Mouse (Mus musculus): Measurements from ENCODE around the gene Gm5640. TPM values are rescaled to one million over a fixed set of nuclear protein-coding genes. Genes with fewer than 3 reads are reported as not detected.
"Not testable (repeated sequence)": the region's sequence is repeated elsewhere in the genome, so short reads cannot be mapped to it uniquely, and the experiment has no call there.

Gm5640 gene
- polyA plus RNA-seq (2014; fragmentation: Nextera tagmentation; extraction: Ambion mirVana) = not detected in 2 replicates

- not testable (repeated sequence) for H3K4me2 ChIP-seq (ENCODE audit: low read depth, low read length); ATAC-seq (ENCODE audit: low read depth)
Measured at GRCm38 (mm10) chrX:74645466-74646323, at the start of gene Gm5640. Gm5640 (minus strand) TSS chrX:74645635.

GRCm38 (mm10) chrX:74646393-74646792, 958 bp upstream of the Gm5640 start:
- H3K4me3 ChIP-seq (ENCODE audit: low read depth, low read length); ATAC-seq (ENCODE audit: low read depth); H3K4me2 ChIP-seq (ENCODE audit: low read depth, low read length); DNase-seq (ENCODE audit: low spot score); H3K36me3 ChIP-seq (ENCODE audit: control insufficient read depth, insufficient read depth, low read length); H3K9ac ChIP-seq (ENCODE audit: low read depth, low read length); H3K4me1 ChIP-seq (ENCODE audit: control insufficient read depth, insufficient read depth, low read length); H3K9me3 ChIP-seq (ENCODE audit: control insufficient read depth, low read length); H3K27me3 ChIP-seq (replicated peaks; ENCODE audit: control insufficient read depth, insufficient read depth, low read length); H3K27ac ChIP-seq (replicated peaks; ENCODE audit: low read depth, low read length): not testable (repeated sequence)
- WGBS = no CpG with 5 or more reads among the region's 1 CpGs

More at GRCm38 (mm10) chrX:74645466-74646323, at the start of gene Gm5640:
- H3K27ac ChIP-seq (replicated peaks; ENCODE audit: low read depth, low read length); H3K9ac ChIP-seq (ENCODE audit: low read depth, low read length); H3K4me1 ChIP-seq (ENCODE audit: control insufficient read depth, insufficient read depth, low read length); H3K36me3 ChIP-seq (ENCODE audit: control insufficient read depth, insufficient read depth, low read length); H3K4me3 ChIP-seq (ENCODE audit: low read depth, low read length); DNase-seq (ENCODE audit: low spot score); H3K9me3 ChIP-seq (ENCODE audit: control insufficient read depth, low read length); H3K27me3 ChIP-seq (replicated peaks; ENCODE audit: control insufficient read depth, insufficient read depth, low read length): not testable (repeated sequence)
- 40% methylated on average over 1 of the region's 5 CpGs for WGBS

GRCm38 (mm10) chrX:74592379-74592778, 53.1 kb downstream of the Gm5640 start, which contains the start of gene Olfr1325:
Olfr1325 (plus strand) TSS chrX:74592679.
- no peaks in the 10 kb centered on the region for H3K4me1 ChIP-seq (ENCODE audit: control insufficient read depth, insufficient read depth, low read length)
- no peak within 1 kb of the TSS for H3K4me2 ChIP-seq (ENCODE audit: low read depth, low read length)
- H3K9ac ChIP-seq (ENCODE audit: low read depth, low read length) = no peak within 1 kb of the TSS
- H3K4me3 ChIP-seq (ENCODE audit: low read depth, low read length) = no peak within 1 kb of the TSS
- ATAC-seq (ENCODE audit: low read depth) (no peak), DNase-seq (ENCODE audit: low spot score) (no peak)
- H3K9me3 ChIP-seq (ENCODE audit: control insufficient read depth, low read length) = no peaks in the 10 kb centered on the region
- no peaks in the 10 kb centered on the region for H3K36me3 ChIP-seq (ENCODE audit: control insufficient read depth, insufficient read depth, low read length)
- no peaks in the 10 kb centered on the region for H3K27me3 ChIP-seq (replicated peaks; ENCODE audit: control insufficient read depth, insufficient read depth, low read length)
- H3K27ac ChIP-seq (replicated peaks; ENCODE audit: low read depth, low read length) = no peak within 1 kb of the TSS
- WGBS = 88% methylated on average over 2 of the region's 2 CpGs

Other genes with a start within 250 kb of the Gm5640 start
- 43.9 and 50.7 TPM in 2 replicates for gene G6pdx, start 216.4 kb downstream of the Gm5640 start, polyA plus RNA-seq (2014; fragmentation: Nextera tagmentation; extraction: Ambion mirVana)
- gene Gm6880, start 164.2 kb downstream of the Gm5640 start, polyA plus RNA-seq (2014; fragmentation: Nextera tagmentation; extraction: Ambion mirVana) = not detected in 2 replicates
- not detected in 2 replicates for gene Olfr1326-ps1, start 70.7 kb downstream of the Gm5640 start, polyA plus RNA-seq (2014; fragmentation: Nextera tagmentation; extraction: Ambion mirVana)
- 0.07 TPM in 1 of 2 replicates, not detected in the other for gene Olfr1325, start 53.0 kb downstream of the Gm5640 start, polyA plus RNA-seq (2014; fragmentation: Nextera tagmentation; extraction: Ambion mirVana)
- gene Gm6890, start 95.3 kb upstream of the Gm5640 start, polyA plus RNA-seq (2014; fragmentation: Nextera tagmentation; extraction: Ambion mirVana) = 0.31 TPM in 1 of 2 replicates, not detected in the other
- gene Gm5936, start 191.6 kb upstream of the Gm5640 start, polyA plus RNA-seq (2014; fragmentation: Nextera tagmentation; extraction: Ambion mirVana) = 0.08 TPM in 1 of 2 replicates, not detected in the other

All from embryonic facial prominence, embryonic 14.5 days (tissue).